Mouse (Mus musculus) embryo, embryonic 10.5 days (tissue): ENCODE results near the gene Ncapg.

Experiments
- DNase-seq: peaks from one replicate; pipeline ENCODE4 v3.0.0-alpha.2; 2015; ENCODE audit warnings: low spot score

Gene Ncapg

DNA sequence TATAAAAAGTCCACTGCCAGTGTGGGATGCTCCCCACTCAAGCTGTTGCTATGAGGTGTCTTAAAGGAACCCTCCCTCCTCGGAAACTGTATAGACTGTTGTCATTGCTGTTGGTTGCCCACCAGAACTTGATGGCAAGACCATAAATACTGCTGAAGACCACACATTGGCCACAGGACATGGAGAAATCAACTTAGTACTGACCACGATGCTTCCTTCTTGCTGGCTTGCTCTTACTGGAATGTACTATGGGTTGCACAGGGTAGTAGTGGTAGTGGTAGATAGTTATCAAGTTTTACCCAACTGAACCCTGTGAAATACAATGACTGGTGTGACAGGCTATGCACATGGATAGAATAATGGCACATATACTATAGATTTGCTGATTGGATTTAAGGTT lies 37.1 kb downstream of the Ncapg start:
- DNase-seq: no peak

GRCm38 (mm10) chr5:45709653-45710052 lies 39.9 kb downstream of the Ncapg start:
- DNase-seq: no peak

- DNase-seq: no peak
Measured at GRCm38 (mm10) chr5:45718848-45719488, 49.2 kb downstream of the Ncapg start.

DNA sequence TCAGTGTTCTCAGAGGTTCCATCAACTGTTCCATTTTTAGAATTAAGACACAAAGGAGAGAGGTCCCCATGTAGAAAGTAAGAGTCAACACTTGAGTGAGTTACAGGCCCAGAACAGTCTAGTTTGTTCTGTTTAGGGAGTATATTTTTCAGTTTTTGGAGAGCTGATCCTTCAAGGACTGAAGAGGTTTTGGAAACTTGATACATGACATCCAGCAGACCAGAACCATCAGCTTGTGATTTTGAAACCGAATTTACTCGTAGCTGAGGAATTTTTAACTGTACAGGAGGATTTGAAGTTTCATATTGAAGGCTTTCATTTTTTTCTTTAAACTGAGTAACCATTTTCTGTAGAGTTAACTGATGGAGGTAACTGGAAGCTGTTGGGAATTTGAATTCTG lies 64.0 kb downstream of the Ncapg start:
- DNase-seq: no peak

- DNase-seq: no peak
Measured at GRCm38 (mm10) chr5:45737911-45738310, 68.2 kb downstream of the Ncapg start.
